Mouse (Mus musculus) midbrain, embryonic 10.5 days (tissue): ENCODE data around the gene Dscam. TPM values are rescaled to one million over a fixed set of nuclear protein-coding genes. Genes with fewer than 3 reads are reported as not detected.

Experiments used
- DNase-seq: peaks from one replicate; pipeline ENCODE4 v3.0.0-alpha.2; 2017; ENCODE audit warnings: low spot score
- H3K27ac ChIP-seq: fragments of 300-500 bp; sonication (generic); replicated peaks from 2 replicates; pipeline ENCODE4 v1.5.1; 2016; ENCODE audit warnings: mild to moderate bottlenecking
- H3K27me3 ChIP-seq: fragments of 300-500 bp; sonication (generic); 2 replicates; pipeline ENCODE4 v1.6.1; 2016; ENCODE audit warnings: low read depth, mild to moderate bottlenecking; ENCODE audit not compliant: poor library complexity, severe bottlenecking
- H3K36me3 ChIP-seq: fragments of 300-500 bp; sonication (generic); 2 replicates; pipeline ENCODE4 v1.6.1; 2016; ENCODE audit warnings: mild to moderate bottlenecking, moderate library complexity
- H3K4me1 ChIP-seq: fragments of 300-500 bp; sonication (generic); 2 replicates; pipeline ENCODE4 v1.6.1; 2016
- H3K4me3 ChIP-seq: fragments of 300-500 bp; sonication (generic); 2 replicates; pipeline ENCODE4 v1.5.1; 2016; ENCODE audit warnings: mild to moderate bottlenecking, moderate library complexity
- H3K9me3 ChIP-seq: fragments of 300-500 bp; sonication (generic); replicated peaks from 2 replicates; pipeline ENCODE4 v1.6.1; 2016; ENCODE audit warnings: mild to moderate bottlenecking
- WGBS: fragments of 180-500 bp; shearing (Covaris S2); methylation state at CpG from one replicate; pipeline ENCODE4 v1.1.7; 2016; 5-methylcytosine and 5-hydroxymethylcytosine counted together
- polyA plus RNA-seq: library from polyadenylated mRNA; unstranded; fragments of >200 nt; fragmentation: Nextera tagmentation; extraction: Ambion mirVana; gene quantifications from 2 replicates; pipeline ENCODE4 v1.2.1, GENCODE M21; 2016

The Dscam gene
- polyA plus RNA-seq, 1 experiment from 2014 or later = 0.46 TPM

DNA sequence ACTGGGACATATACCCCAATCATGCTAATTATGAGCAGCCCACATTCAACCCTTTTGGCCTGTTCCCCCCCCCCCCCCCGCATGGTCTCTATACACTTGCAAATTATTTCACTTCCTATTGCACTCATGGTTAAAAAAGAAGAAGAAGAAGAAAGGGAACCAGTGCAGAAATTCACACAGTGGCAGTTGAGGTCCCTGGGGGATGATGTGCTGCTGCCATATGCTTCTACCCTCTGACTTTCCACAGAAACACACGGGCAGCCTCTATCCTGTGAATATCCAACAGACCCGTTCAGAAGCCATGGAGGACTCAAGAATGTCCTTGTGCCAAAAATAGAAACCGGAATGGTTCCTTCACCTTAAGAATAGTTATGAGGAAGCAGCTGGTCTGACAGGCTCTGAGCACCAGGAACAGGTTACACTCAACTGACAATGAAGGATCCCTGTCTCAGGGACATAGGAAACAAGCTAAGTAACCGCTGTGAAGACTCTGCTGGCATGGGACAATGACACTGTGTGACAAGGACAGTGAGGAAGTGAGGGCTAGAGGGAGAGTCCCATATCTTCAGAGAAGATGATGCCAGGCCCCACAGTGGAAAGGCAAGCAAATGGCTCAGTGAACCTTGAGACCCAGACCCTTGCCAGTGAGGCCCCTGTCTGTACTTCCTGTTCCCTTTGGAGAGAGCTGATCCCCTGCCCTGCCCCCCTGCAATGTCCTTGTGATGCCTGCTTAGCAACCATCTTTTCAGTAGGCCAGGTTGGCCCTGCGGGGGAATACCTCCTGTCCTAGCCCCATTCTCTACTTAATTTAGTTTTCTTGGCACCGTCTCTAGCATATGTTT is 545.8 kb downstream of the Dscam start:
- Histone ChIP-seq H3K27me3 (no peaks in the 10 kb centered on the region), H3K9me3 (no peaks in the 10 kb centered on the region), H3K4me1 (peaks cover 7% of the 10 kb centered on the region), H3K36me3 (no peaks in the 10 kb centered on the region), H3K4me3 (no peak overlapping the region), H3K27ac (no peak overlapping the region)
- no peak for DNase-seq
- 85% methylated on average over 7 of the region's 7 CpGs for WGBS

DNA sequence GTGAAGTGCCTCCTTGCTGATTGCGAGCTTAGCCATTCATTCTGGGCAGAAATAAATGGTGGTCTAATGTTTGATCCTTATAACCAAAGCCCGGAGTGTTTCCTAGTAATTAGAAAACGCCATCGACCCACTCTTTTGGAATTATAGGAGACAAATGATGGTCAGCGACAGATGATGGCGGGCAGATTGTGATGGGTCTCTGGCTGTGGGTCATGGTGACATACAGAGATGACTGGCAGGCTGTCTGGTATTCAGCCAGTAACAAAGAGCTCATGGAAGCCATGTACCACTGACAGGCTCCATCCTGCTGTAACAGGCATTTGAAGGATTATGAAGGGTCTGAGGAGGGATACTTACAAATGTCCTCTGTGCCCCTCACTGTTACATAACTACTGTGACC is 549.7 kb downstream of the Dscam start:
- DNase-seq = no peak
- Histone ChIP-seq H3K27me3 (no peaks in the 10 kb centered on the region), H3K27ac (no peak overlapping the region), H3K9me3 (no peaks in the 10 kb centered on the region), H3K36me3 (no peaks in the 10 kb centered on the region), H3K4me1 (peaks cover 7% of the 10 kb centered on the region), H3K4me3 (no peak overlapping the region)
- 92% methylated on average over 6 of the region's 6 CpGs for WGBS

DNA sequence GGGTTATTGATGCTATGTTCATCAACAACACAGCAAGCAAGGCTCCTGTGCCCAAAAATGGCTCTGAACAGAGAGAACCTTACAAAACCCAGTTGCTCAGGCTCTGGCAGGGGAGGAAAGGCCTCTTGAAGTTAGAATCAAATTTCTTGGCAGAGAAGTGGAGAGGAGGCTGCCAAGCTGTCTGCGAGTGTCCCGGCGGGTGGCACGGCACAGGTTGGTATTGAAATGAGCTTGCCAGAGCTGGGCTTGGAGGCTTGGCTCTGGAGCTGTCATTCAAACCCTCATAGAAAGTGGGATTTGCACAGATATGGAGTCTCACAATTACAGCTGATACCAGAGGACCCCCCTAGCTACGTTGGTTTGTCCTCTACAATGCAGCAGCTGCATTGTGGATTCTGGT is 550.1 kb downstream of the Dscam start:
- H3K36me3 ChIP-seq = no peaks in the 10 kb centered on the region
- H3K4me1 ChIP-seq = peaks cover 7% of the 10 kb centered on the region
- no peaks in the 10 kb centered on the region for H3K27me3 ChIP-seq
- H3K9me3 ChIP-seq = no peaks in the 10 kb centered on the region
- no peak overlapping the region for H3K4me3 ChIP-seq
- DNase-seq = no peak
- 94% methylated on average over 5 of the region's 5 CpGs for WGBS
- no peak overlapping the region for H3K27ac ChIP-seq

DNA sequence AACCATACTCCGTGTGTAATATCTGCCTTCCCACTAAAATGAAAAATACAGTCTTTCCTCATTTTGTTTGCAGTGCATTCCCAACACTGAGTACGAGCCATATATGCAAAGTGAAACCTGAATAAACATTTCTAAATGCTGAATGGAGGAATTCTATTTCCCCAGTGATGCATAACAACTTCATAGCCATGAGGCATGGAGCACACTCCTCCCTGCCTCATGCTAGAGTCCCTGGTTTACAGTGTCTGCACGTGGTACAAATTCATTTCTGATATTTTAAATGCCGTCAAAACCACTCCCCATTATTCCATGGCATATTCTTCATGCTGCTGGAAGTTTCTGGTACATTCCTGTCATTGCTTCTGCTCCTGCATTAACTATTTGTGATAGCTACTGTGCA is 552.8 kb downstream of the Dscam start:
- Histone ChIP-seq H3K9me3 (no peaks in the 10 kb centered on the region), H3K36me3 (no peaks in the 10 kb centered on the region), H3K4me1 (no peaks in the 10 kb centered on the region), H3K27ac (no peak overlapping the region), H3K4me3 (no peak overlapping the region), H3K27me3 (no peaks in the 10 kb centered on the region)
- WGBS = 86% methylated on average over 4 of the region's 4 CpGs
- no peak for DNase-seq

DNA sequence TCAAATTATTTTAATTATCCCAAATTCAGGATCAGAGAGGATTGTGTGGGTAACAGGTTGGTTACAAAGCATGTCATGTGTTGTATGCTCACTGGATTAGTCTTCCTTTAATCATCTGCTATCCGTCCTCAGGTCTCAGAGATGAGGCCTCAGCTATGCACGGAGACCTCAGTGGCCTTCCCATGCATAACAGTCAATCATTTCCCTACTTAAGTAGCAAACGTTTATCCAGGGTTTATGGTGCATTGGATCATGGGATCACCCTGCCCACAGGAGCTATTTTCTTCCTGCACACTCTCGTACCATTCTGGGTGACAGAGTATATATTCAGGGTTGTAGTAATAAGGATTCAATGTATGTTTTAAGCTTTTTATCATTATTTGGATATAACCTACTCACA is 557.3 kb downstream of the Dscam start:
- Histone ChIP-seq H3K36me3 (no peaks in the 10 kb centered on the region), H3K27ac (no peak overlapping the region), H3K4me1 (peaks cover 12% of the 10 kb centered on the region), H3K27me3 (no peaks in the 10 kb centered on the region), H3K9me3 (no peaks in the 10 kb centered on the region), H3K4me3 (no peak overlapping the region)
- WGBS = 71% methylated on average over 4 of the region's 4 CpGs
- no peak for DNase-seq

DNA sequence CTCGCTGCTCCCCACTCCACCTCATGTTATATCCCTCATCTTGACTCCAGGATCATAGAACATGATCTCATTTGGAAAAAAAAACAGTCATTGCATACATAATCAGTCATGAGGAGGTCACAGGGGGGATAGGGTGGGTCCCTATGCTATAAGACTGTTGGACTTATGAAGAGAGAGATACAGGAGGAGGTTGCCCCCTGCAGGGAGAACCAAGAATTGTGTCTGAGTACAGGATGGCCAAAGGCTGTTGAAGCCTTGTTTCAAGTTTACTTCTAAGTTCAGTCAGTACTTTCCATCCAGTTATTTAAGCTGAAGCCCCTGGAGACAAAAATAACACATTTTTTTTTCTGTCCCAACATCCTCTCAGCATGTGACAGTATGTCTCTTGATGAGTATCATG is 559.7 kb downstream of the Dscam start:
- no peaks in the 10 kb centered on the region for H3K27me3 ChIP-seq
- peaks cover 12% of the 10 kb centered on the region for H3K4me1 ChIP-seq
- H3K9me3 ChIP-seq = no peaks in the 10 kb centered on the region
- peak; percentile 31 for DNase-seq
- no peak overlapping the region for H3K4me3 ChIP-seq
- no peaks in the 10 kb centered on the region for H3K36me3 ChIP-seq
- no peak overlapping the region for H3K27ac ChIP-seq
- WGBS = 78% methylated on average over 1 of the region's 1 CpGs

DNA sequence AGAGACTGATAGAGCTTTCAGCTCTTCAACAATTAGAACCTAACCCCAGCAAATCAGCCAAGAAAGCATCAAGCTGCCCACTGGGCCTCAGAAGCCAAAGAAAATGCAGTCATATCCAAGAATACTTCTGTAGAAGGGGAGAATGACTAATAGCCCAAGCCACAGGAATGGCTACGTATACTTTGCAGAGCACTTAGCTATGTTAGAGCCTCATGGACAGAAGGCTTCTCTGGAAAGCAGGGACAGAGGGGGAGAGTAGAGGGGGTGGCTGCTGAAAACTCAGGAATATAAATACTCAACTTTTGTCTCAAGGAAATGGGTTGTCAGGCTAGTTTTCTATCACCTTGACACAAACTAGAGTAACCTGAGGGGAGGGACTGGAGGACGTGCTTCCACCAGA is 568.3 kb downstream of the Dscam start:
- no peaks in the 10 kb centered on the region for H3K9me3 ChIP-seq
- DNase-seq = no peak
- no peak overlapping the region for H3K4me3 ChIP-seq
- H3K27ac ChIP-seq = no peak overlapping the region
- H3K4me1 ChIP-seq = no peaks in the 10 kb centered on the region
- H3K36me3 ChIP-seq = no peaks in the 10 kb centered on the region
- no peaks in the 10 kb centered on the region for H3K27me3 ChIP-seq
- WGBS = 85% methylated on average over 2 of the region's 2 CpGs

DNA sequence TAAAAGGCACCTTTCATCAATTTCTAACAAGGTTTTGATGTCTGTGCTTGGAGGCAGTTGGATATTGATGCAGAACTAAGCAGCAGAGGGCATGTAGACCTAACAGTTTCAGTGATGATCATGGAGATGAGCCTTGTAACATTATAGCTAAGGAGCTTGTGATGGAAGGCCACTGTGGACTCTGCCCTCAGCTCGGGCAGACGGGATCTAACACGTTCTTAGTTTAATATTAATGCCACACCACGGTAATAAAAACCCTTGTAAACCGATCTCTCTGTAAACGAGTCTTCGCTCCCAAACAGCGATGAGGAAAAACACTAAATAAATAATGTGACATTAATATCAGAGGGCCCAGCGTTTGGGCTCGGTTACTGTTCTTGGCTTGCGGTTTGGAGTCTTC is 569.8 kb downstream of the Dscam start:
- Histone ChIP-seq H3K27me3 (no peaks in the 10 kb centered on the region), H3K4me3 (no peak overlapping the region), H3K9me3 (no peaks in the 10 kb centered on the region), H3K4me1 (no peaks in the 10 kb centered on the region), H3K36me3 (no peaks in the 10 kb centered on the region), H3K27ac (no peak overlapping the region)
- WGBS = 91% methylated on average over 11 of the region's 11 CpGs
- no peak for DNase-seq

DNA sequence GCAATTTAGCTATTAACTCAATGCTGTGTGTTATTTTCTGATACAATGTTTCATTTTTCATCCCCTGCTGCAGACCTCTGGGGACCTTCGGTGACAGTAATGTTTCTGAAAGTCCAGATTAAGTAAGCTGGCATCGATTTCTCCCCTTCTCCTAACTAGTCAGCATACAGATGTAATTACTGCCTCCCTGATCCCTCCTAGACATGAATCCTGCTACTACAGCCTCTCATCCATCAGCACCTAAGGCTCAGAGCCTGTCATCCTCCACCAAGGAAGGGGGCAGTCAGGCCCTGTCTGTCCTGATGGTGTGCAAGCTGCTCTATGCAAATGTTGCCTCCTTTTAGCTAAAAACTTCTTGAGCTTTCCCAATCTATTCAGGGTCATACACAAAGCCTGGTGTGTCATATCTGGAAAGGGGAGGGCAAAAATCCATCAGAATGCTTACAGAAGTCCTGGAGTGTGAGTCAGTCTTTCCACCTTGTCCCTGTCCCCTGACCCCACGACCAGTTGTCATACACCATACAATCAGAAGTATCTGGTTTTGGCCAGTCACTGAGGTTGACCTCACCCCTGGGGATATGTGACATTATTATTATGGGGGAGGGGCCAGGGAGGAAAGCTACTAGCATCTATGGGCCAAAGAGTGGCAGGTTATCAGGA is 571.0 kb downstream of the Dscam start:
- DNase-seq = no peak
- H3K4me1 ChIP-seq = no peaks in the 10 kb centered on the region
- no peaks in the 10 kb centered on the region for H3K27me3 ChIP-seq
- no peak overlapping the region for H3K27ac ChIP-seq
- no peaks in the 10 kb centered on the region for H3K9me3 ChIP-seq
- no peak overlapping the region for H3K4me3 ChIP-seq
- WGBS = 89% methylated on average over 3 of the region's 3 CpGs
- no peaks in the 10 kb centered on the region for H3K36me3 ChIP-seq

DNA sequence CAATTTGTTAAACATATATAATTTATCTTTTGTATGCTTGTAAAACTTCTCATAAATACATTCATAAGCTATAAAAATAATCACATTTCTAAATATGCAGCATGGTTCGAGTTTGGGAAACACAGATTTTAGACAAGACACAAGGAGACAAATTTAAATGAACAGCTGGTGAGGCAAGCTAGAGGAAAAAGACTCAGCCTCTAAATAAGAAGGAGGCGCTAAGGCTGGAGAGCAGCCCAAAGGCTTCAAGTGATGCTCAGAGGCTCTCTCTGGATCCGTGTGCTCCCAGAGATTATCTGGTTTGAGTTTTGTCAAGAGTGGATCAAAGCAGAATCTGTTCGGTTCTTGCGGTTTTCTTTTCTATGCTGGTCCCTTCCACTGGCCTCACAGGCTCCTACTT is 594.7 kb downstream of the Dscam start:
- 90% methylated on average over 5 of the region's 5 CpGs for WGBS

DNA sequence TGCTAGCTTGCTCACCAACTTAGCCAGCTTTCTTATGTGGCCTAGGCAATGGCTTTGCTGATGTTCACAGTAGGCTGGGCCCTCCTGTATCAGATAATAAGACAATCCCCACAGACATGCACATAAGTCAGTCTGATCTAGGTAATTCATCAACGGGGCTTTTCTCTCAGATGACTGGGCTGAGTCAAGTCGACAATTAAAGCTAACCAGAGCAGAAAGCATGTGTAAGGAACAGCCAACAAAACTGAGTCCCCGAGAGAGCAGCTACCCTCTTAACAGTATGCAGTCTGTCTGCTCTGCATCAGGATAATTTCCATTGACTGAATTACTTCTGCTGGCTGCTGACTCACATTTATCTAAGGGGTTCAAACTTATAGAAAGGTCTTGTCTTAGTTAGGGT is 603.1 kb downstream of the Dscam start:
- 74% methylated on average over 3 of the region's 3 CpGs for WGBS
- no peak overlapping the region for H3K27ac ChIP-seq
- no peak for DNase-seq
- H3K9me3 ChIP-seq = no peaks in the 10 kb centered on the region
- H3K36me3 ChIP-seq = no peaks in the 10 kb centered on the region
- H3K4me1 ChIP-seq = no peaks in the 10 kb centered on the region
- no peak overlapping the region for H3K4me3 ChIP-seq
- no peaks in the 10 kb centered on the region for H3K27me3 ChIP-seq

More for the DNA sequence above, 594.7 kb downstream of the Dscam start:
- Histone ChIP-seq H3K27me3 (no peaks in the 10 kb centered on the region), H3K36me3 (no peaks in the 10 kb centered on the region), H3K4me3 (no peak overlapping the region), H3K27ac (no peak overlapping the region), H3K4me1 (no peaks in the 10 kb centered on the region), H3K9me3 (no peaks in the 10 kb centered on the region)
- DNase-seq = no peak

DNA sequence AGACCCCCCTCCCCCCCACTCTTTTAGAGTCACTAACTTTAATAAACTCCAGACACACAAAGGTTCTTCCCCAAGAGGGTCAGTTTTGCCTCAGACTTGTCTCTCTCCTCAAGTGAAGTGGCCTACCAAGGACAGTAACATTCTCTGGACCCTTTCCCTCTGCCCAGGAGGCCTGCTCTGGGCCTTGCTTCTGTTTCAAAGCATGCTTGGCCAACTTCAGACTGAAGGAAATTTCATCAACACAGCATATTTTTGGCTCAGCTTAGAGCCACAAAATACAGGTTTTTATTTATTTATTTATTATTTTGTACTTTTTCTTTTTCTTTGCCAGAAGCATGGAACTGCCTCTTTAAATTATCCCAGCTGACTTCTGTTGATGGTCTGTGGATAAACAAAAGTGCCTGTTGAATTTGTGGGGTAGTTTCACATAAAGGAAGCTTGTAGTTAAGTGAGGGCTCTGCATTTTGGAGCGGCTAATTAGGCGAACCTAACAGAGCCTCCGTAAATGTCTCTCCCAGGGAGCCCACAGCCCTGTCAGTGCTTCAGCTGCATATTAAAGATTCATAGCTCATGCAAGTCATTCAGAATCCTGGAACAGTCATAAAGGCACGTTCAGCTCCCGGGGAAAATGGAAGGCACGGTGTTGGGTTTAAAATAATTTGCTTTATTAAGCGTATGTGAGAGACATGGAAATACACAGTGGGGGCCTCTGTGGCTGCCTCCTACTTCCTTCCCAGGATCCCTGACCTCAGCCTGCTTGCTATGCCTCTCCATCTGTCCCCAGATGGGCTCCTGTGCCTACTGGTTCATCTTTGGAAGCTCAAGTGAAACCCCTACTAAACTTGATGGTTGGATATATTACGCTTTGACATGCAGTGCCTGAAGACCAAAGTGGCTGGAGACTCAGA is 606.9 kb downstream of the Dscam start:
- Histone ChIP-seq H3K27ac (no peak overlapping the region), H3K36me3 (no peaks in the 10 kb centered on the region), H3K27me3 (no peaks in the 10 kb centered on the region), H3K4me3 (no peak overlapping the region), H3K4me1 (no peaks in the 10 kb centered on the region), H3K9me3 (no peaks in the 10 kb centered on the region)
- no peak for DNase-seq
- WGBS = 79% methylated on average over 8 of the region's 8 CpGs

DNA sequence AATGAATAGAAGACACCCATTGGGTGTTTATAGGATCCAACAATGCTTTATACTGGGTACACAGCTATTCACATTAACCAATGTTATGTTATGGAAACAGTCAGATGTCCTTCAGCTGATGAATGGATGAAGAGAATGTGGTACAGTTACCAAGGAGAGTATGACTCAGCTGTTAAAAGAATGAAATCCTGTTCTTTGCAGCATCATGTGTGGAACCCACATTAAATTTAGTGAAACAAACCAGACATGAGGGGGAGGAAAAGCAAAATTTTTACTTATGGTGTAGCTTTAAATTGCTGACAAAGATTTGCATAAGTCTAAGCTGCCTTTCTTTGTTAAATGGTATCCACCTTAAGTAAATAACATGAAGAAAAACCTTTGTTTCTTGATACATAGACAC is 610.8 kb downstream of the Dscam start:
- Histone ChIP-seq H3K9me3 (no peaks in the 10 kb centered on the region), H3K27me3 (no peaks in the 10 kb centered on the region), H3K4me3 (no peak overlapping the region), H3K4me1 (no peaks in the 10 kb centered on the region), H3K36me3 (no peaks in the 10 kb centered on the region), H3K27ac (no peak overlapping the region)
- no peak for DNase-seq
